In genomic region chr3:108474969-108475368, GRCm38 (mm10) we compare ENCODE assay signal across 29 mouse cellular contexts. TPM values are rescaled to one million over a fixed set of nuclear protein-coding genes. Genes with fewer than 3 reads are reported as not detected.
"Had no signal": no experiment of that assay in that cellular context is flagged by ENCODE, and none has a peak within 500 bp of the region (broad histone marks: within the 10 kb centered on the region; RNA-seq: fewer than 3 reads in every experiment).

No protein-coding gene starts in this region.

- DNase-seq: forebrain, postnatal 0 days; gastrocnemius, postnatal 14 days; gastrocnemius, postnatal 36 days; heart, adult 11 months; heart, adult 2 months; heart, postnatal 14 days; heart, postnatal 36 days; kidney, adult 11 months; kidney, postnatal 14 days; layer of hippocampus, adult 9-11 months; layer of hippocampus, postnatal 36 days had no signal

- H3K9ac ChIP-seq: forebrain, postnatal 0 days; heart, embryonic 13.5 days; heart, embryonic 15.5 days; hindbrain, embryonic 13.5 days; hindbrain, embryonic 15.5 days; kidney, embryonic 15.5 days; limb, embryonic 13.5 days had no signal

- H3K4me3 ChIP-seq: heart, adult 2 months; heart, embryonic 13.5 days; heart, embryonic 15.5 days; hindbrain, embryonic 13.5 days; hindbrain, embryonic 15.5 days; kidney, embryonic 15.5 days; left cerebral cortex, adult 2 months; limb, embryonic 13.5 days had no signal

- H3K27me3 ChIP-seq: heart, embryonic 13.5 days; heart, embryonic 15.5 days; hindbrain, embryonic 13.5 days; hindbrain, embryonic 15.5 days; limb, embryonic 13.5 days had no signal

- ATAC-seq: forebrain, postnatal 0 days; hindbrain, postnatal 0 days; intestine, embryonic 16.5 days had no signal

- H3K36me3 ChIP-seq: heart, embryonic 13.5 days; heart, embryonic 15.5 days; hindbrain, embryonic 13.5 days; hindbrain, embryonic 15.5 days; kidney, embryonic 15.5 days; limb, embryonic 13.5 days had no signal

- H3K4me1 ChIP-seq: heart, embryonic 15.5 days; hindbrain, embryonic 15.5 days had no signal

- H3K27ac ChIP-seq: heart, adult 2 months; heart, embryonic 13.5 days; heart, embryonic 15.5 days; hindbrain, embryonic 13.5 days; hindbrain, embryonic 15.5 days; hindbrain, postnatal 0 days; kidney, embryonic 15.5 days; kidney, postnatal 0 days; left cerebral cortex, adult 2 months; limb, embryonic 13.5 days had no signal

- H3K9me3 ChIP-seq: heart, embryonic 13.5 days; heart, embryonic 15.5 days; hindbrain, embryonic 13.5 days; hindbrain, embryonic 15.5 days; kidney, embryonic 15.5 days; limb, embryonic 13.5 days had no signal

- H3K4me2 ChIP-seq: heart, embryonic 11.5 days; heart, embryonic 13.5 days; heart, embryonic 15.5 days; hindbrain, embryonic 13.5 days; hindbrain, embryonic 15.5 days; kidney, embryonic 15.5 days; limb, embryonic 13.5 days had no signal

RNA-seq across cellular contexts. Expression of gene 1700013F07Rik, which starts 59.0 kb away (rescaled TPM):
- total RNA-seq: gastrocnemius, adult 18-20 months; gastrocnemius, adult 8-10 months; gastrocnemius, postnatal 14 days; gastrocnemius, postnatal 36 days; heart, adult 2 months; heart, postnatal 14 days; heart, postnatal 36 days; hematopoietic stem cell, adult 5-6 weeks had no signal
- polyA plus RNA-seq: heart, embryonic 11.5 days; heart, embryonic 13.5 days; heart, postnatal 0 days; intestine, embryonic 14.5 days; intestine, embryonic 16.5 days; kidney, embryonic 15.5 days; kidney, postnatal 0 days; large intestine, adult 2 months; limb, embryonic 11.5 days; limb, embryonic 13.5 days had no signal
